Mouse (Mus musculus): ENCODE measurements around the gene Hnf1b.

The Hnf1b gene

DNA sequence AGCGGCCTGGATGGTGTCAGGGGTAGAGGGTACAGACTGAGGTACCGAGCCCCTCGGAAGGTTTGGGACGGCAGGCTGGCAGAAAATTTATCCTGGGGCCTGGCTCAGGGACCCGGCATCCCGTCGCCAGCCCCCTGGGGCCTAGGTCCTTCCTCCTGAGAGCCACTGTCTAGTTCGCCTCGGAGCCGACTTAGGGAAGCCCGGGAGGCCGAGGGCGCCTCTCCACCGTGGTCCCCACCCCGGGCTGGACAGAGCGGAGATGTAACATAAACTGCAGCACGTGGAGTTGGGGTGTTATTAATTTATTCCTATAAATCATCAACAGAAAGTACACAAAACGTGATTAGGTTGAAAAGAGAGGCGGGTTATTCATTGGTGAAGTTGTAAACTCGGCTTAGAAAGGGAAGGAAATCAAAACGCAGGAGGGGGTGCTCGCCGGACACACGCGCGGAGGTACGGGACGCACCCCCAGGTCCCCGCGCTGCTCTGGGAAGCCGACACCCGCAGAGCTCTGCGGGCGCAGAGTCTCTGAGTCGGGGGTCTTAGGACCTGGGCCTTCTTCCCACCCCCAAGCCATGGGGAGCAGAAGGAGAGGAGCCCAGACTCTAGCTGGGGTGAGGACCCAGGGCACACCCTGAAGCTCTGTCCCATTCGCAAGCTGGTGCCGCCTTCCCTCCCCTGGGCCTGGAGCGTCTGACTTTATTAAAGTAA, 2.8 kb downstream of the Hnf1b start:
- DNase-seq (ENCODE audit: low spot score in 2 of 2), result no peak

GRCm38 (mm10) chr11:83853221-83853792, 3.4 kb downstream of the Hnf1b start:
- DNase-seq (ENCODE audit: low spot score in 2 of 2), result no peak

GRCm38 (mm10) chr11:83854091-83854490, 4.2 kb downstream of the Hnf1b start:
- no peak for DNase-seq (ENCODE audit: low spot score in 2 of 2)

DNA sequence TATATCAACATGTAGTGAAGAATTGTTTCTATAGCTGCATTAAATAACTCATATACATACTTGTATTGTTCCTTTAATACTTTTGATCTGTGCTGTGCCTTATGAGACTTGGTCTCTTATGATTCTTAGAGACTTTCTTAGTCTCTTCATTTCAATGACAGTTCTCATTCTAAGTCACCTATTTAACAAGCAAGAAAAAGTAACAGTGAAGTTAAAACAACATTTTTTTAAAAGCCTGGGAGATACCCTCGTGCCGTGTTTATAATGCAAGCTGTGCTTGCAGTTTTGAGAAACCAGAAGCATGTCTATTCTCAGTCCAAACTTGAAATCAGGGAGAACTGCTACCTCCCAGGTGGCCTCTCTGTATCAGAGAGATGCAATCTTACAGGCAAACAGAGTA, 4.8 kb downstream of the Hnf1b start:
- DNase-seq (ENCODE audit: low spot score in 2 of 2), result no peak

DNA sequence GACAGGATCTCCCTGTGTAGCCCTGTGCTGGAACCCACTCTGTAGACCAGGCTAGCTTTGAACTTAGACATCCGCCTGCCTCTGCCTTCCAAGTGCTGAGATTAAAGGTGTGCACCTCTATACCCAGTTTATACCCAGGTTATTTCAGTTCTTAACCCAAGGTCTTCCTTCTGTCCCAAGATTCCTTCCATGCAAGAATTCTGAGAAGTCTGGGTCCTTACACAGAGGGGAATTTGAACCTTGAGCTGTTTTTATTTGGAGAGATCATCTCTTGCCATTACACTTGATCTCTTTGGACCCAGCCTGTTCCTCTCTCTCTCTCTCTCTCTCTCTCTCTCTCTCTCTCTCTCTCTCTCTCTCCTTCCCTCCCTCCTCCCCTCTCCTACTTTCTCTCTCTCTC, 7.4 kb downstream of the Hnf1b start:
- DNase-seq (ENCODE audit: low spot score in 2 of 2), result no peak

DNA sequence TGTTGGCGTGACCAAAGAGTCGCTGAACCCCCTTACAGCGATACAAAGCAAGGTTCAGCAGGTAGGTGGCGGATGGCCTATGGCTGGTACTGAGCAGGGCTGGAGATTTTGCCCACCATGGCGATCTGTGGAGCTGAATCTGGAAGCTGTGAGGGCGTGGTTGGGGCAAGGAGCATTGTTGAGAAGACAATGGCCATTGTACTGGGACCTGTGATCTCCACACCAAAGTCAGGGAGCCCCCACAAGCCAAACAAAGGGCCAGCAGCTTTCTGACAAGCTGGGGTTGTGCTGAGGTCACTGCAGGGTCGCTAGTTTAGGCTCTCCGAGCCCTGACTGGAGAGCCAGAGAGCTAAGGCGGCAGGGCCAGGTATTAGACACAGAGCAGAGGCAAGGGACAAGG, 15.4 kb downstream of the Hnf1b start:
- DNase-seq (ENCODE audit: low spot score in 2 of 2), result no peak

GRCm38 (mm10) chr11:83867571-83867970, 17.7 kb downstream of the Hnf1b start:
- DNase-seq (ENCODE audit: low spot score in 2 of 2), result no peak

GRCm38 (mm10) chr11:83869147-83869546, 19.3 kb downstream of the Hnf1b start:
- no peak for DNase-seq (ENCODE audit: low spot score in 2 of 2)

- no peak for DNase-seq (ENCODE audit: low spot score in 2 of 2)
Measured at GRCm38 (mm10) chr11:83869686-83870085, 19.8 kb downstream of the Hnf1b start.

- DNase-seq (ENCODE audit: low spot score in 2 of 2), result peak in 1 of 2 experiments; percentile 7
Measured at GRCm38 (mm10) chr11:83871780-83872554, 22.1 kb downstream of the Hnf1b start.

DNA sequence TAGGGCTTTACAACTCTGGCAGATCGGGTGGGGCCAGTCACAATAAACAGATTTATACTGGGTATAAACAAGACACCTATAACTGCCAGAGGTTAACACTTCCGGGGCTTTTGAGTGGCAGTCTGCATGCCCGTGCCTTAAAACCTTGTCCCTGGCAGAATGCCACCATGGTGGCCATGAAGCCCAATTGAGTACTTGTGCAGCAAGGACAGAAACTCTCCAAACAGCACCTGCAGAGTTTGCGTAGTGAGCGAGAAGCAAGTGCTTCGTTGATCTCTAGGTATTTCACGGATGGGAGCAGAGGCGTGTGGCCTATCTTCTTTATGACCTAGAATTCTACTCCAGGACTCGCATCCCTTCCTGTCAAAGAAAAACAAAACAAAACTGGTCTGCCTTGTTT, 23.6 kb downstream of the Hnf1b start:
- no peak for DNase-seq (ENCODE audit: low spot score in 2 of 2)

DNA sequence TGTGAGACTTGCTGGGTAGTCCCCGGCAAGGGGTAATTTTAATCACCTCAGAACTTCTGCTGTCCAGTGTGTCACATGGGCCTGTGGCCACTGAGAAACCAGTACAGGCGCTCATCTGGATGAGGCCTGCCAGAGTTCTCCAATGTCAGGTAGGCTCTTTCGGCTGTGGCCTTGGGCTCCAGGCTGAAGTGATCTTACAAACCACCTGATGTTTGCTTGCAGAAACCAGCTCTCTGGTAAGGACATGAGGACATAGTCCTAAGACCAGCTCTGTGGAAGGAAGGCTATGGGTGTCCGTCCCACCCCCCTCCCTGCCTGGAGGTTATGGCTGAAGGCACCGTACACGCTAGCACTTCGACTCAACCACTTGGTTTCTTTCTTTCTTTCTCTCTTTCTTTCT, 26.8 kb downstream of the Hnf1b start:
- DNase-seq (ENCODE audit: low spot score in 2 of 2), result no peak

DNA sequence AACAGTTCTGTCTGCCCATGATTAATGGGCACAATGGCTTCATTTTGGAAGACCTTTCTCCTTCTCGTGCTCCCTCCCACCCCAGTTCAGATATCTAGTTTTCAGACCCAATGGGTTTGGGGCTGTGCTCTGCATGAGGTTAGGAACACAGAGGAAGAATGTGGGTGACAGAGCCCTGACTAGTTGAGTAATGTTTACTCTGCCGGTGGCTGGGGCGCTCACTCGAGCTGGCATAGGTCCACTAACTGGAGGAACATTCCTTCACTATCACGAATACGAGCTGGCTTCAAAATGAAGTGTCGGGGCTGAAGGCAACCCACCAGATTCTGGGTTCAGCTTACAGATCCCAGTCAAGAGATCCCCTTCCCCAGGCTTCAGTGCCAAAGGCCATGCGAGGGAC, 27.9 kb downstream of the Hnf1b start:
- no peak for DNase-seq (ENCODE audit: low spot score in 2 of 2)

DNA sequence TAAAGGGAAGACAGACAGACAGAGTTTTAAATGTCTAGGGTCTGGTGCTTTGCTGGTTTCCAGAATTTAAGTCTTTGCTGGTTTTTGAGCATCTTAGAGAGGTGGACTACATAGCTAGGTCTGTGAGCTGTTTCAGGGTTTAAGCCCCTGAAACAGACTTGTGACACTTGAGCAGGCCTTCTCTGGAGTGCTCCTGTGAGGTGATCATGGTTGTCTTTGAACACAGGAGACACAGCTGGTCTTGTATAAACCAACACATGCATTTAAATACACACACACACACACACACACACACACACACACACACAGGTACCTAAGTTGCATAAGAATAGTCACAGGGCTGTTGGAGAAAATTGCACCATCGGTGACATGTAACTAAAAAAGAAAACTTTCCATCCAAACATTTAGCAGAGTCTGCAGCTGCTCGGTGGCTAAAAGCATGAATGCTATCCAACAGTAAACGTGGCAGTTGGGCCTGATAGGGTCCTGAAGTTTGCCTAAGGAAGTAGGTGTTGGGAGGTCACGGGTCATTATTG, 28.6 kb downstream of the Hnf1b start:
- DNase-seq (ENCODE audit: low spot score in 2 of 2), result no peak

DNA sequence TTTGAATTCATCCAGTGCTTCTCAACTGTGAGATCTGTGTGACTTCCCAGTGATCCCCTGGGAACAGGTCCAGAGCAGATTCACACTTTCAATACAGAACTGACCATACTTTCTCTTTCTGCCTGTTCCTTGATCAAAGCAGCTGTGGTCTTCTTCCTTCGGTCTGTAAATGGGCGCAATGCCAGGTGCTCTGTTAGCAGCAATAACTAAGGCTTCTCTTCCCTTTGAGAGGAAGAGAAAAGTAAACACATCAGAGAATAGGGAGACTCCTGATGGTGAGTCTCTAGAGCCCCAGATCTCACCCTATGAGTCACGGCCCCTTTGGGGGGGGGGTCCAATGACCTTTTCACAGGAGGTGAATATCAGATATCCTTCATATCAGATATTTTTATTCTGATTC, 29.3 kb downstream of the Hnf1b start:
- DNase-seq (ENCODE audit: low spot score in 2 of 2), result no peak

- DNase-seq (ENCODE audit: low spot score in 2 of 2), result no peak
Measured at GRCm38 (mm10) chr11:83881438-83881837, 31.6 kb downstream of the Hnf1b start.

DNA sequence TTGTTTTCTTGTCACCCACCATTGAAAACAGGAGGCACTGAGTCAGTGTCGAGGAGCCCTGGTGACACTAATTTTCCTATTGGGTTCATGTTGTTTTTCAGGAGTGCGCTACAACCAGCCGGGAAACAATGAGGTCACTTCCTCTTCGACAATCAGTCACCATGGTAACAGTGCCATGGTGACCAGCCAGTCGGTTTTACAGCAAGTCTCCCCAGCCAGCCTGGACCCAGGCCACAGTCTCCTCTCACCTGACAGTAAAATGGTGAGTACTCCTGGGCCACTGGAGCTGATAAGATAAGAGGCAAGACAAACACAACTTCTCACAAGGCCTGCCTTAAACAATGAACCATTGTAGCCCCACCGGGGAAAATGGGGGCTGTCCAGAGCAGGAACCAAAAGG, 32.7 kb downstream of the Hnf1b start:
- no peak for DNase-seq (ENCODE audit: low spot score in 2 of 2)

DNA sequence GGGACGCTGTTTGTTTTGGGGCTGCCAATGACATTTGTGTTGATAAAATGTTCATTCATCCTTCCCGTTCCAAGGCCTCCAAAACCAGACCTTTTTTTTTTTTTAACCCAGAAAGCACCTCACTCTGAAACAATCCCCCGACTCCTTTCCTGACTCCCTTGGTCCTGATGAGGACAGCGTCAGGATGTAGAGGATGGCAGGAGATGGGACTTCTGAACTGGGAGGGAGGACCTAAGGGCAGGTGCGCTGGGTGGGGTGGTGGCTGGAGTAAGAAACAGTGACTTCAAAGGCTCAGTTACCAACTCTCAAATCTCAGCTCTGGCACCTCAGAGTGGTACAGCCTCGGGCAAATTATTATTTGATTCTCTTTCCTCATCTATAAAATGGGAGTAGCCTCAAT, 33.2 kb downstream of the Hnf1b start:
- no peak for DNase-seq (ENCODE audit: low spot score in 2 of 2)

GRCm38 (mm10) chr11:83883812-83884211, 33.9 kb downstream of the Hnf1b start:
- DNase-seq (ENCODE audit: low spot score in 2 of 2), result no peak

GRCm38 (mm10) chr11:83885175-83885574, 35.3 kb downstream of the Hnf1b start:
- no peak for DNase-seq (ENCODE audit: low spot score in 2 of 2)

GRCm38 (mm10) chr11:83886746-83887145, 36.9 kb downstream of the Hnf1b start:
- DNase-seq (ENCODE audit: low spot score in 2 of 2), result no peak

DNA sequence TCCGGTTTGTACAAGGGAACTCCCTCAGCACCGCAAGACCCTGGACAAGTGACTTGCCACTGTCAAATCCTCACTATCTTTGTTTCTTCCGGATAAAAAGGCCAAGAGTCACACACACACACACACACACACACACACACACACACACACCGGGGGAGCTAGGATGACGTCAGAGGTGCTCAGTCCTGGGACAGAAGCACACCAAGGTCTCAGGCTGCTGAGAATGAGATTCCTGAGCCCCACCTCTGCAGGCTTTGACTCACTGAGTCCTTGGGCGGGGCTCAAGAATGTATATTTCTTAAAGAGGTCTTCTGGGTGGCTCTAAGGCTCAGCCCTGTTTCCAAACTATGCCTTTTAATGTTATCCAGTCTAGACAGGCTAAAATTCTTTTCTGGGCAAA, 41.5 kb downstream of the Hnf1b start:
- DNase-seq (ENCODE audit: low spot score in 2 of 2), result no peak

DNA sequence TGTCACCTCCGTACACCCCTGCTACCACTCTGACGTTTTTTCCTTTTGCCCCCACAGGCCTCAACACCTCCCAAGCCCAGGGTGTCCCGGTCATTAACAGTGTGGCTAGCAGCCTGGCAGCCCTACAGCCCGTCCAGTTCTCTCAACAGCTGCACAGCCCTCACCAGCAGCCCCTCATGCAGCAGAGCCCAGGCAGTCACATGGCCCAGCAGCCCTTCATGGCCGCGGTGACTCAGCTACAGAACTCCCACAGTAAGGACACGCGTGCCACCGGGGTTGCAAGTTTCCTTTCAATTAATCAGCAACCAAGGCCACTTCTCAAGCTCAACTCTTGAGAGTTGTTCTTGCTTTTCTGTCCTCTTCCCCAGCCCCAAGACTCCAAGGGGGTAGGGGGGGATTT, 43.5 kb downstream of the Hnf1b start:
- DNase-seq (ENCODE audit: low spot score in 2 of 2), result no peak

All from frontal cortex, postnatal 25 days (tissue).